Mouse (Mus musculus): Measurements from ENCODE around the gene Uba52.

Uba52 gene

GRCm38 (mm10) chr8:70503062-70503750 is 7.4 kb downstream of the Uba52 start:
- peak; percentile 75 for DNase-seq (ENCODE audit: low spot score)

- DNase-seq (ENCODE audit: low spot score) = no peak
Observed at GRCm38 (mm10) chr8:70502540-70502939, 8.1 kb downstream of the Uba52 start.

GRCm38 (mm10) chr8:70501820-70502529 is 8.6 kb downstream of the Uba52 start:
- DNase-seq (ENCODE audit: low spot score) = no peak

GRCm38 (mm10) chr8:70500386-70501301 is 10.0 kb downstream of the Uba52 start:
- DNase-seq (ENCODE audit: low spot score) = no peak

- DNase-seq (ENCODE audit: low spot score) = no peak
Observed at GRCm38 (mm10) chr8:70495771-70496062, 14.9 kb downstream of the Uba52 start.

GRCm38 (mm10) chr8:70495001-70495770 is 15.4 kb downstream of the Uba52 start:
- DNase-seq (ENCODE audit: low spot score) = no peak

- no peak for DNase-seq (ENCODE audit: low spot score)
Observed at GRCm38 (mm10) chr8:70494416-70494945, 16.1 kb downstream of the Uba52 start.

- no peak for DNase-seq (ENCODE audit: low spot score)
Observed at GRCm38 (mm10) chr8:70493692-70494415, 16.7 kb downstream of the Uba52 start.

- DNase-seq (ENCODE audit: low spot score) = no peak
Observed at GRCm38 (mm10) chr8:70492664-70493640, 17.6 kb downstream of the Uba52 start, which contains the start of gene Crlf1. Gene Crlf1, plus strand, starts transcription at chr8:70493158.

- no peak for DNase-seq (ENCODE audit: low spot score)
Observed at GRCm38 (mm10) chr8:70490880-70491495, 19.6 kb downstream of the Uba52 start.

GRCm38 (mm10) chr8:70490061-70490879 is 20.3 kb downstream of the Uba52 start:
- DNase-seq (ENCODE audit: low spot score) = no peak

- peak; percentile 58 for DNase-seq (ENCODE audit: low spot score)
Observed at GRCm38 (mm10) chr8:70489576-70489975, 21.0 kb downstream of the Uba52 start.

GRCm38 (mm10) chr8:70488931-70489470 is 21.6 kb downstream of the Uba52 start:
- DNase-seq (ENCODE audit: low spot score) = peak; percentile 60

GRCm38 (mm10) chr8:70487993-70488796 is 22.4 kb downstream of the Uba52 start:
- DNase-seq (ENCODE audit: low spot score) = peak; percentile 82

- DNase-seq (ENCODE audit: low spot score) = no peak
Observed at GRCm38 (mm10) chr8:70486941-70487520, 23.6 kb downstream of the Uba52 start, which contains the start of gene Tmem59l. Gene Tmem59l, minus strand, starts transcription at chr8:70487358.

- no peak for DNase-seq (ENCODE audit: low spot score)
Observed at GRCm38 (mm10) chr8:70486191-70486681, 24.4 kb downstream of the Uba52 start.

- DNase-seq (ENCODE audit: low spot score) = no peak
Observed at GRCm38 (mm10) chr8:70482943-70483342, 27.7 kb downstream of the Uba52 start.

Measured in embryo, embryonic 10 days (tissue).